Mouse (Mus musculus) cerebellum, adult 11-12 months (tissue): ENCODE results near the gene Pitpnm2.
A peak's percentile ranks its signal among the peaks of the same experiment; 100 is the strongest.
"Not testable (repeated sequence)": the region's sequence is repeated elsewhere in the genome, so short reads cannot be mapped to it uniquely, and the experiment has no call there.

ENCODE experiments used
- DNase-seq: peaks from one replicate; pipeline ENCODE4 v3.0.0; 2022

Pitpnm2 gene

DNA sequence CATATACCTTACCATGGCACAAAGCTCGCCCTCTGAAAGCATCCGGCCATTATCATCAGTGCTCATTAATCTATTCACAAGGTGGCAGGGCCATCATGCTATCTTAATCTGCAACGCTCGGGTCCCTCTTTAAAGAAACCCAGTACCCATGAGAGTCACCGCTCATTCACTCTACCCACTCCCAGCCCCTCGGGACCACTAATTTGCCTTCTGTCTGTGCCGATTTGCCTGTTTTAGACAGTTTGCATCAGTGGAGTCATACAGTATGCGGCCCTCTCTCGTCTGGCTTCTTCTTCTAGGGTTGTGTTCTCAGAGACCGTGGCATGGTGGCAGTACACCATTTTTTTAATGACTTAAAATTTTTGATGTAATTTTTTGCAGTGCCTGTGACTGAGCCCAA lies 30.1 kb downstream of the Pitpnm2 start:
- DNase-seq: no peak

DNA sequence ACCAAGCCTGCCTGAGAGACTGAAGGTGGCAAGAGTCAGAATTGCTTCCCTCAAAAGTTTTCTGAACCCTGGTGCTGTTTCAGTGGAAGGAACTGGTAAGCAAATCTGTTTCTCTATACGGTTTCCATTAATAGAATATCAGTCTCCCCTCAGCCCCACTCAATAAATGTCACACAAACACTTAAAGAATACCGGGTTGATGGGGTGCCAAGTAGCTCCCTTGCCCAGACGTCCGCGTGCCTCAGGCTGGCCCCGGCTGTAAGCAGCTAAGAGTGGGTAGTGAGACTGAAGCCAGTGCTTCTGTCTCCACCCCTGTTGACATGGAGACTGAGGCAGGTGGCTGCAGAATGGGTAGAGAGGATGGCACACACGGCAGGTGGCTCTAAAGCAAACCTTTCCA lies 30.6 kb downstream of the Pitpnm2 start:
- DNase-seq: no peak

DNA sequence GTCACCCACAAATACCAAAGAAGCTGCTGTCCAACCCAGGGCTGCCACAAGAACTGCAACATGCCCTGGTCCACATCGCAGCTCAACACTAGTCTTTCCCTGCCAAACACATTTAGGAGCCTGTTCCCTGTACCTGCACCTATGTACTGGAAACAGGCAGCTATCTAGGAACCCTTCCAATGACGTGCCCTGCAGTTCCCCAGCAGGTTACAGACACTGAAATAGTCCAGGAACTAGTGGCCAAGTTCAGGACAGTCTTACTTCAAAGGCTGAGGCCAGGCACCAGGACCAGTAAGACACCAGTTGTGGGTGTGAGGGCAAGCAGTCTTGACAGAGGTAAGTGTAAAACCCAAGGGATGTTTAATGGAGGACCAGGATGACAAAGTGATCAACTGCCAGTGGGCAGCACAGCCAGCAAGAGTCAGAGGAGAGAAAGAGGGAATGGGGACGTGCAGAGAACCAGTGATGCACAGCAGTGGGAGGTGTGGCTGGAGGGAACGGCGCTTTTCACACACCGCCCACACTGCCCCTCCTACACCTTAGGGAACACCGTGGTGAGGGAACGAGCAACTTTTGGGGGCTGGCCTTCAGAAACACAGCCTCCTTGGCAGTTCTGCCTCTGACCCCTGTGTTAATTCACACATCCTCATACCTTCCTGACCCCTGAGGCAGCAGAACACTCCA lies 31.9 kb downstream of the Pitpnm2 start:
- DNase-seq: no peak

DNA sequence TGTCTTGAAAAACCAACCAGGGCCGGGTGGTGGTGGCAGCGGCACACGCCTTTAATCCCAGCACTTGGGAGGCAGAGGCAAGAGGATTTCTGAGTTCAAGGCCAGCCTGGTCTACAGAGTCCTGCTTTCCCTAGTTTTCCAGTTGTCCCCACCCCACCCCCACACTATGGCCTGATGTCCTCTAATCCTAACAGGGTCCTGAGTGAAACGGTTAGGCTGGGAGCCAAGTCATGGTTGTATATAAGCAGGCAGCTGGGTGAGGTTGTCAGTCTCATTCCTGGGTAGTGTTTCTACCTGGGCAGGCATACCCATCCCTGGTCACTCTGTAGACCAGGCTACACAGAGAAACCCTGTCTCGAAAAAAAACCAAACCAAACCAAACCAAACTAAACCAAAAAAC lies 32.5 kb downstream of the Pitpnm2 start:
- not testable (repeated sequence) for DNase-seq

DNA sequence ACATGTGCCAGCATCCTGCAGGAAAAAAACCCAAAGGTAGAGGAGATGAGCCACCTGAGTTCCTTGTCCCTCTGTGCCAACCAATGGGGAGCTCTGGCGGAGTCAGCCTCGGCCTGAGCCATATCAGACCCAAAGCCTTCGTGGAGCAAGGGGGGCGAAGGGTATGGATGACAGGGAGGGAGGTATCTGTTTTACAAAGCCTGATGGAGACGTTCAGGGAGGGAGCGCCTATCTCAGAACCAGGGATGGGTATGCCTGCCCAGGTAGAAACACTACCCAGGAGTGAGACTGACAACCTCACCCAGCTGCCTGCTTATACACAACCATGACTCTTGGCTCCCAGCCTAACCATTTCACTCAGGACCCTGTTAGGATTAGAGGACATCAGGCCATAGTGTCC lies 33.2 kb downstream of the Pitpnm2 start:
- DNase-seq: no peak

DNA sequence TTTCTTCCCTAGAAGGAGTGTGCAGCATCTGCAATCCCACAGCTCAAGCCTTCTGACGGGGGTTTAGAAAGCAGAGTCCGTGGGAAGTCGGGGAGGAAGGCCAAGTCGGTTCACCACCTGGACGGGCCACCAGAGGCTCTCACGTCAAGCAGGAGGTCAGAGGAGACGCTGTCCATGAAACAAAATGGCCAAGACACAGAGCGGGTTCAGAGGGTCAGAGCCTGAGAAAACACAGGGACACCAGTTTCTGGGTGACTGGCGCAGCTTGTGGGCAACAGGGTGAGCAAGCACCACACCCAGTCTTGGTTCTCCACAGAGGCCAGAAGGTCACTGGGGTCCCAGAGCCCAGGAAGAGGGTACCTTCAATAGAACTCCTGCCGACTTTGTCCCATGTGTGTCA lies 33.9 kb downstream of the Pitpnm2 start:
- no peak for DNase-seq

DNA sequence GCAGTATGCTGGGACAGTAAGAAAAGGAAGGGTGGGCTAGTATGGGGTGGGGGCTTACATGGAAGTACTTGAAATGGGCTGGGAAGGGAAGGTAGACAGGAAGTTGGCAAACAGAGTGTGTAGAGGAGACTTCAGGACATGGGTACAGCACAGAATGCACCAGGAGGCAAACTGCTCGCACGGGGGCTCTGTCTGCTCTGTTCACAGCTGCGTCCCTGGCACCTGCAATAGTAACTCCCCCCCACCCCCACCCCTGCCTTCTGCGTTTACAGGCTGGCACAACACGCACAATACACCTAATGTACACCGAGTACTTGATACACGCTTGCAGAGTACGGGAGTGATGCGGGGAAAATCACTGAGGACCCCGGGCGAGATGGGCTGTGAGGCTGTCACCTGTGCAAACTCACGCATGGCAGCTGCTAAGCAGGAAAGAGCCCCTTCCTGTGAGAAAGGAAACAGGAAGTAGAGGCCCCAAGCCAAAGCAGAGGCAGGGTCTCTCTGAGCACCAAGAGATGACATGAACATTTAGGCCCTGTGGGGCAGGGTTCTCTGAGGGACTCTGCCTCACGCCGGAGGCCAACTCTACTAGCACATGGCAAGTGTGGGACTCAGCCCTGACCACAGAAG lies 34.9 kb downstream of the Pitpnm2 start:
- DNase-seq: no peak

DNA sequence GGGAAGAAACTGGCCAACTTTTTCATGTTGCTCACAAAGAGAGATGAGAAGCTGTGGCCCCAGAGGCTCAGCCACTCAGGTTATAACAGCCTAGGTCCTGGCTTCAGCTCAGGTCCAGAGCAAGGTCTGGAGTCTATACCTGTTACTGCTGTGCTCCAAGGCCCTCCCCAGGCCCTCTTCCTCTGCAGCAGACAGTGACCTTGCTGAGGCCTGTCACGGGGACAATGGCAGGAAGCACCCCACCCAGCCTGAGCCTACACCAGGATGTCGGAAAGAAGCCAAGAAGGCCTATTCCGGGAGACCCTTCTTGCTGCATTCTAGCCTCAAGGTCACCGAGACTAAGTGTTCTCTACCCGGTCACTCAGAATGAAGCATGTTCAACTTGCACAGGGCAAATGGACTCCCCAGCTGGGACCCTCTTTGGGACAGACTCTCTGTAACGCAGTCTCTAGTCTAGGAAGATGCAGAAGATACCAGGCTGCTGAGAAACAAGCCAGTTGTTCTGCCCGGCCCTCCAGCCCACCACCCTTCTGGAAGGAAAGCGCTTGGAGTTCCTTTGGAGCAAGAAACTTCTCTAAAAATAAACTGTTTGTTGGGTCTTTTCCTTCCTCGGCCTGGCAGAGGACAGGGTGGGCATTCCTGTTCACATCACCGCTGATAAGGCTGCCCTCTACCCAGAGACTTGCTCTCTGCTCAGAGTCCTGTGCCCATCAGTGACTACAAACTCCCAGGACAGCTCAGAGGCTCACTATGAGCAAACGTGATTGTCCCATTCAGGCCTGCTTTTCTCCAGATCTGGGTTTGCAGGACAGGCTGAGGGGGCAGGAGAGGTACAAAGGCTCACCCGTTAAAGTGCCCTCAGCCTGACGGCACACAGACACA lies 35.7 kb downstream of the Pitpnm2 start:
- DNase-seq: no peak

DNA sequence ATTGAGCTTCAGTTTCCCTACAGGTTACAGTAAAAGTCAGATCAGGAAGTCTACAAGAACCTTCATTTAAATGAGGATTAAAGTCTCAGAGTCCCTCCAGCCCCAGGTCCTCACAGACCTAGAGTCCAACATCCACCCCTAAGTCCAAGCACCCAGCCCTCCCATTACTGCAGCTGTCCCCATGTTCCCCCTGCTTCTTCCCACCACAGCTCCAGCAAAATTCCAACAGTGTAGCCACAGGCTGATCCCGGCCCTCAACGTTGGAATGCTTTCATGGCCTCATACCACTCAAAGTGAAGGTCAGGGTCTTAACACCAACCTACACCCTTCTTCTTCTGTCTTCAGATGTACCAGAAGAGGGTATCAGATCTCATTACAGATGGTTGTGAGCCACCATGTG lies 37.9 kb downstream of the Pitpnm2 start:
- no peak for DNase-seq

DNA sequence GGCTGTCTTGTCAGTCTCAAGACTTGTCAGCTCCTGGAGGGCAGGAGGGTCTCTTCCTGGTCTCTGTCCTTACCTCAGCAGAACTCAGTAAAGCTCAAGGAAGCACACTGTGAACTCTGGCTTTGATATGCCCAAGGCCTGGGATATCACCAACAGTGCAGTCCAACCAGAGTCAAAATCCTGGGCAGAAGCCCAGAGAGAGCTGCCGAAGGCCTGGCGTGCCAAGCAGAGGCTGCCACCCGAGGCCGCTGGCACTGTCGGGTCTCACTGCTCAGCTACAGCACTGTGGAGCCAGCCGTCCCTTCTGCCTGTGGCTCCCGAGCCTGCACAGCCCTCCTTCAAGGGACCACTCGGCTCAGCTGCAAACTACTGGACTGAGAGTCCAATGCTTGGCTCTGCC lies 38.3 kb downstream of the Pitpnm2 start:
- DNase-seq: peak; percentile 69

DNA sequence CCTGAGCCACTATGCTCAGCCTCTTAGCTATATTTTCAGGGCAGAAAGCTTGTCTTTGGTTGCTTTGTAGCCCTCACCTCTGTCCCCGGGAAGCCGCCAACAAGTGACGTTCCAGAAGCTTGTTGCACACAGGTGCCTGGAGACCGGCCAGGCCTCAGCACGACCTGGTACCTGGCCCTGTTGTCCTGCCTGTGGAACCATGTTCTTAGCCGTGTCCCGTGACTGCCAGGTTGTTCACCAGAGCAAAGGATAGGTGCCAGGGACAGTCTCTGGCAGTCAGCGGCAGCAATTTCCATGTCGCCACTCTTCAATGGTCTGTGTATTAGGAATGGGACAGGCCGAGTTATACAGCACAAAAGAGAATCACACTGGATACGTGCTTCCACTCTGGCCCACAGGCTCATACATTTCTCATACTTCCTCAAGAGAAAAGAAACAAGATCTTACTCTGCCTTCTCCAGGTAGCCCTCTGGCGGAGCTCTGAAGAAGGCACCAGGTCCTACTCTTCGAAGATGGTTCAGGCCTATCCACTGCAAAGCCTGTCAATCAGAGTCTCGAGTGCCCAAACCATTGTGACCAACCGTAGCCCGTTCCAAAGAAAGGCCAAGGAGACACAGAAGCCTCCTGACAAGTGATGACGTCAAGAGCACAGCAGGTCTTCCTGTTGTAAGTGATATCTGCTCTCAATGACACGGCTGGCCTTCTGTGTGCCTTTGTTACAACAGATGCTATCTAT lies 39.1 kb downstream of the Pitpnm2 start:
- DNase-seq: peak; percentile 71

DNA sequence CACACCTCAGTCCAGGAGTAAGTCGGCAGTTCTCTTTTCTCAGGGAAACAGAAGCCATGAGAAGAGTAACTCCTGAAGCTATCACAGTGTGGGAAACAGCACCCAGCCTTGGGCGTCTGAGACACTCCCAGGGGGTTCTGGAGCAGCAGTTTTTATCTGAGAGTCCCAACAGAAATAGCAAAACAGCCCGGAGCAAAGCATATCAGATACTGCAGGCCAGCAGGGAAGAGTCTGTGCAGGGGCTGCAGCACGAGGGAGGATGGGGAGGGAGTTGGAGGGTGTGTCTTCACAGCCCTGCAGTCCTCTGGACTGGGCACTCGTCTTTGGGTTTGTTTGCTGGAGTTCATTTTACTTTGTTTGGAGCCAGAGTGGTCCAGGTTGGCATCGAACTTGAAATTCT lies 39.7 kb downstream of the Pitpnm2 start:
- no peak for DNase-seq

DNA sequence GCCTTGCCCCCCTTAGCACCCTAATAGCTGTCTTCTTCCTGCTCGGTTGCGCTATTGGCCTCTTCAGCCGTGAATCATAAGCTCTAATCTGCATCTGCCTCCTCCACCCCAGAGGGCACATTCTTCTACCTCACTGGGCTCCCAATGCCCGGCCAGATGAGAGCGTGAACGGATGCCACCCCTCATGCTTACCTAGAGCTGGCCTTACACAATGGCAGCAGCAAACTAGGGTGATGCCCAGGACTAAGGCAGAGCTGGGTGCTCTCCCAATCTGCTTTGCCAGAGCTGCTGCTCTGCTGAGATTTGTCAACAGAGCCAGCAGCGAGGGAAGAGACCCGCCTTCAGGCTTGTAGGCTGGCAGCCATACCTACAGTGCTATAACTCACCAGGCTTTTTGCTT lies 41.5 kb downstream of the Pitpnm2 start:
- DNase-seq: no peak

DNA sequence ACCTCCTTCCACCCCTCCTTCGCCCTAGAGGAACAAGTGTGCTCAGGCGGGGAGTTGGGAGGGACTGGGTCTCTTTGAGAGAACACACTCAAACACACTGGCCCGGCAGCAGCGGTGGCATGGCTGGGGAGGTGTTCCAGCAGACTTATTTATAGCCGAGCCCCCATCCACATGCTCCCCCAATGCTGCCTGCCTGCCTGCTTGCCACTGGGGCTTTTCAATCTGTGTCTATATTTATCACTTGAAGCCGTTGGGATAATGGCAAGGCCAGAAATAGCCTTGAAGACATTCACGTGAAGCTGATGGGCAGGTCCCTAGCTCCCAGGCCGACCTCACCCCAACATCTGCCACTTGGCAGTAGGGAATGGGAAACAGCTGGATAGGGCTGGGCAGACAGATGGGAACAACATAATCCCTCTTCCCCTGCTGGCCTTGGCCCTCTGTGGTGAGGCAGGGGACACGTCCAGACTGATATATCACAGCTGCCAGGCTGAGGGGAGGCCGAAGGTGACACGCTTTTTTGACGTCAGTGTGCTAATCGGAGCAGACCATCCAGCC lies 43.0 kb downstream of the Pitpnm2 start:
- no peak for DNase-seq

DNA sequence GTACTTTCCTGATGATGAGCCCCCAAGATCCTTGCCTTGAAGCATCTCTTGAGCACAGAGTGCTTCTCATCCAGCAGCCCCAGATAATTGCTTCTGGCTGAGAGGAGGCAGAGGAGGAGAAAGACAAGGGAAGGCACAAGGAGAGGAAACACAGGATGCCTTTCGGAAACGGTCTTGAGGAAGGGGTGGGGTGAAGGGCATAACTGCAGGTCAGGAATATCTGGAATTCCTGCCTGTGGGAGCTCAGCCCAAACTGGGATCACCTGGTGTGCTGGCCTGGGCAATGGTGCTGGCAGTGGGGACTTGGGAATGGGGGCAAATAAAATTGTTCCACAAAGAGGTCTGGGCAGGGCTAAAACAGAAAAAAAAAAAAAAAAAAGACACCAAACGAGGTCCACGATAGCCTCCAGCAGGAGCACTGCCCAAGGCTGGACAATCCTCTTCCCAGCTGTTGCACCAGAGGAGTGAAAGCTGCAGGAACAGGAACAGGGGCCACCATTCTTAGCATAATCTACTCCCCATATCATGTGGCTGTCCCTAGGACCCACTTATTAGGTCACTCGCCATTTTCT lies 43.7 kb downstream of the Pitpnm2 start:
- no peak for DNase-seq

DNA sequence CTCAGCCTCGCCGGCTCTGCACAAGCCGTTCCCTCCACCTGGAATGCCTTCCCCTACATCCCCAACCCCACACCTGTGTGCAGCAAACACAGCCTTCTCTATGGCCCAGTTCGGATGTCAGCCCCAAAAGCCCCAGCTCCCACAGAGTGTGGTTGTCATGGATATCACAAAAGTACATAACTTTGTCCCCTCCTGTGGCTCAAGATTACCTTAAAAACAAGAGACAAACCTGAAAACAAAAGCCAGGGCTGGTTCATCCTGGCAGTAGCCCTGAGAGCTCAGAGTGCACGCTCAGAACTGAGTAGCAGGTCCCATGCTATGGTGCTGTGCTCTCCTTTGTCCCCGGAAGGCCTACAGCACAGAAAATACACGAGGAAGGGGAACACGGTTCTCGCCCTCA lies 44.3 kb downstream of the Pitpnm2 start:
- DNase-seq: no peak

DNA sequence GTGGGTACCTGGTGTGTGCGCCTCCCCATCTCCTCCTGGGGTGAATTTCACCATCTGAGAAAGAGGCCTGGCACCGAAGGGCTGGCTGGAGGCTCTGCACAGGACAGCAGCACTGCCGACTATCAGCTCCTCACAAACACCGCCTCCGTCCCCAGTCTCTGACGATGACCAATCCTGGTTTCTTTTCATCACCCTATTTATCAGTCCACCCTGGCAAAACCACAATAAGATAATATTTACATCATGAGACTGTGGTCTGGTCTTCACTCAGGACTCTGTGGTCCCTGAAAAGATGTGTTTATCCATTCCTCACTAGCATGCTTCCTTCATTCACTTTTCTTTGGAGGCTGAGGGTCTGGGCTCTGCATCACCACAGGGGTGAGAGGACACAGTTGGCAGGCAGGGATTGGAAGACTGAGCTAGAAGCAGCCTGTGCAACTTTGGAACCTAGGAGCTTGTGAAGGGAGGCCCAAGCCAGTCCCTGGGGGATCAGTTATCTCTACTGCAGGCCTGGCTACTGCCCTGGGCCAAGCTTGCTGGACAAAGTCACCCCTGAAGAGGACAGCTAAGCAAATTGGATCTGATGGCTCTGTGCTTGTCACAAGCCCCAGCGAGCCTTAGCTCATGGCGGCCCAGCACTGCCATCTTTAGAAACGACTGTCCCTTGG lies 45.3 kb downstream of the Pitpnm2 start:
- no peak for DNase-seq

DNA sequence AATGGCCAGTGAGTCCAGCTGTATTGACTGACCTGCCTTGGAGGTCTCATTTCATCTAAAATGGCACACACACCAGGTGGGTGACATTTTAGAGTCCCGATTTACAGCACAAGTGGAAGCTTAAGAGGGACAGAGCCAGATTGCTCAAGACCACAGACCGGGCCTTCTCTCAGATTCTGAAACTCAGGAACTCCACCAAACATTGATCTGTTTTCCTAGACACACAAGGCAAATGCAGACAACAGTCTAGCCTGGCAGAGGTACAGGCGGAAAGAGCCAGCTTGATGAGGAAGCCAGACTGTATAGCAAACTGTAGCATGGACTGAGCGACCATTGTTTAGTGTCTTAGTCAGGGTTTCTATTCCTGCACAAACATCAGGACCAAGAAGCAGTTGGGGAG lies 46.3 kb downstream of the Pitpnm2 start:
- DNase-seq: no peak

DNA sequence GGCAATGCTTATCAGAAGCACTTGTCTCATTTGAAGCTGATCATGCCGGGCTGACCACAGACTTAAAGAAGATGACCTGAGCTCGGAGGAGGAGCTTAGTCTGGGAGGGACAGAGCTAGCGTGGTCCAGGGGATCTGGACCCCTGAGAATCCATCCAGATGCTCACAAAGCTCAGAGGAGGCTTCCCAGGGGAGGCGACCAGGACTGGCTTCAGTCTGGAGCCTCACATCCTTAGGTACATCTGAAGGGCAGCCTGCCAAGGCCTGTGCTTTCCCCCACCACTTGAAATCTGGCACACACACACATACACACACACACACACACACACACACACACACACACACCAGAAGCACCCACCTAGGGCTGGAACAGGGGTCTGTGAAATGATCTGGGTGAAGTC lies 47.5 kb downstream of the Pitpnm2 start:
- no peak for DNase-seq

DNA sequence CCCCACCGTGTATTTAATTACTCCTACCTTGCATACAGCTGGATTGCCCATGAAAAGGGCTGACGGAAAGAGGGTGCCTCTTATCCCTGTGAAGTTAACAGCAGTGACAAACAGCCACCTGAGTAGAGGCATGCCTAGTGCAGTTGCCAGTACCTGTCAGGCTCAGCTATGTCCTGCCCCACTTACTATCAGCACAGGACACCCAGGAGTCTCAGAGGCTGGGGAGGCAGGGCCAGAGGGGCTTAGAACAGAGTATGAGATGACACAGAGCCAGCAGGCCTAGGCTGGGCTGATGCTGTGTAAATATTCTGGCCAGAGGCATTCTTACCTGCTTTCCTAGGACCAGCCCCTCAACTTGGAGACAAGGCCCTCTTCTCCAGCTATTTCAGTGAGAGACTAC lies 48.0 kb downstream of the Pitpnm2 start:
- no peak for DNase-seq

DNA sequence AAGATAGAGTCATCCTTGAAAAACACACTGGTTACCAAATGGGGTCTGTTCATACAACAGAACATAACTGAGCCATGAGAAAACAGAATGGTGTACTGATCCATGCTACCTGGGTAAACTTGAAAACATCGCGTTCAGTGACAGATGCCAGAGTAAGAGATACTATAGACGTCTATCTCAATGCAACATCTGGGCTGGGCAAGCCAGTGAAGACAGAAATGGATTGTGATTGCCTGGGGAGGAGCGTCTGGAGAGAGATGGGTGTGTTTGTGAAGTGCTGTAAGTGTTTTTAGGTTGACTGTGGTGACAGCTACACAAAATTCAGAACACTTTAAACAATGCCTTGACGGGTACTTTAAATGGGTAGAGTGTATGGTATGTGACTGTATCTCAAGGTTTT lies 48.7 kb downstream of the Pitpnm2 start:
- DNase-seq: no peak

DNA sequence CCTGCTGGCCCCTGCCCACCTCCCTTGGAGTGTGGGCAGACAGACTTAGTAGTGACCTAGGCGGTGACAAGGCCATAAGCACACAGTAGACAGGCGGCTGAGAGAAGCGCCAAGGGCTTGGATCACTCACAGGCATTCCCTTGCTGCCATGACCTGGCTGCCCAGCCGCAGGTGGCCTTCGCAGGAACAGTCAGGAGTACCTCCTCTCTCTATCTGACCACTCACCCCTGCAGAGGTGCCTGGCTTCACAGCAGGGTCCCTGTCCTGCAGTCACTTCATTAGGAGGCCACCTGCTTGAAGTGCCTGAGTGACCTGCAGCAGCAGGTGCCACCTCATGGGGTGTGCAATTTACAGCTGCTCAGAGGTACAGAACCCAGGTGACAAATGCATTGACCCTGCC lies 50.4 kb downstream of the Pitpnm2 start:
- DNase-seq: peak; percentile 54
